Mouse (Mus musculus) adrenal gland, postnatal 4 days (tissue): ENCODE data around the gene Rnf19b. TPM values are rescaled to one million over a fixed set of nuclear protein-coding genes. Genes with fewer than 3 reads are reported as not detected.

Experiments
- DNase-seq, 2 experiments: peaks; one replicate each; pipeline ENCODE4 v3.0.0; 2021 to 2022; ENCODE audit warnings: low spot score in 2 of 2, mixed read lengths in 2 of 2
- total RNA-seq, 2 experiments: library from RNA; stranded (reverse); gene quantifications; 2 replicates each; pipeline ENCODE4 v1.2.3; 2021

Rnf19b gene
- total RNA-seq, 2 experiments from 2014 or later: 23.1 to 24.6 TPM

DNA sequence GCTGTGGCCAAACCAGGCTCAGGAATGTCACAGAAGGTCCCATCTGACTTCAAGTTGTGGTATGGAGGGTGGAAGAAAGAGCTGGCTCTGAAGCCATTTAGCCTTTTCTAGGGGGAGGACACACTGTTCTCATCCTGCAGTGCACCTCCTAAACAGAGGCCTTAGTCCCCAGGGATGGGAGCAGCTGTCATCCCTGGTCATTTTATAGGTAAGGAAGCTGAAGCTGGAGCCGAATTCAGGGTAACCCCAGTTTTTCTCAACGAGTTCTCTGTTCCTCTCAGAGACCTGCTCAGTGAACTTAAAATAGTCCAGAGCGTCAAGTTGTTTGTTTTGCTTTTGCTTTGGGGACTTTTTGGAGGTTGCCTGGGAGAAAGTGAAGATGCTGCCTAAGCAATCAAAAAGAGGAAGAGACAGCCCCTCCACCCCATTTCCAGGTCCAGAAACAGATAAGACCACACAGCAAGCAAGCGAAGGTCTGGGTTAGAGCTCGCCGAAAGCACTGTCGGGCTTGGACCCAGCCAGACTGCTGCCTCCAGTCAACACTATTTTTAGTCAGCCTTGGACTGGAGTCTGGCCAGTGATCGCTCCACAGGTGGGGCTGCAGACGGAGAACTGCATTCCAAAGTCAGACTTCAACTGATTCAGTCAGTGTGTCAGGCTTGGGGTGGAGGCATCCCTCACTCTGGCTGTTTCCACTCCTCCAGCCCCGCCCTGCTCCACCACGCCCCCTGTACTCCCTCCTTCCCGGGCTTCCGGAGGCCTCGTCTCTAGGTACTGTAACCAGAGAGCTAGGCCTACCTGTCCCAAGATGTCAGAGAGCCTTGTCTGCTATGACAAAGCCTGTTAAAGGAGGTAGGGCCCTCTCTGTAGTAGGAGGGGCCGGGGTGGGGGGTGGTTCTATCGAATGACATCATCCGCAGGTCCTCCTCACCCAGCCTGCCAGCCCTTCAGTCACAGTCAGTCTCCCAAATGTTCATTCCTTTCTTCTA, 24.8 kb upstream of the Rnf19b start:
- DNase-seq: peak in 1 of 2 experiments; percentile 28

DNA sequence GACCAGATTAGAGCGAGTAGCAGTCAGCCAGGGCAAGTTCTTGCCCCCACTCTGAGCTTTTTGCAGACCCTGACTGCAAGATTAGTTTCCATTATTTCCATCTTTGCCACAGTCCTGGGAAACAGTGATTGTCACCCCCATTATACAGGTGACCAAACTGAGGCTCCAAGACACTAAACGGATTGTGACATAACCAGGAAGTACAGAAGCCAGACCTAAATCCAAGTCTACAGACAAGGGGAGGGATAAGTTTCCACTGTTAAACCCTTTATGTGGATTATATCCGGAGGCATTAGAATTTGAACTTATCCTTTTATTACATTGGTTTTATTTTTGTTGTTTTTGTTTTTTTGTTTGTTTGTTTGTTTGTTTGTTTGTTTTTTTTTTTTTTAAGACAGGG, 23.8 kb upstream of the Rnf19b start:
- no peak for DNase-seq

- peak in 1 of 2 experiments; percentile 52 for DNase-seq
Measured at GRCm38 (mm10) chr4:129034706-129035660, 23.1 kb upstream of the Rnf19b start.

DNA sequence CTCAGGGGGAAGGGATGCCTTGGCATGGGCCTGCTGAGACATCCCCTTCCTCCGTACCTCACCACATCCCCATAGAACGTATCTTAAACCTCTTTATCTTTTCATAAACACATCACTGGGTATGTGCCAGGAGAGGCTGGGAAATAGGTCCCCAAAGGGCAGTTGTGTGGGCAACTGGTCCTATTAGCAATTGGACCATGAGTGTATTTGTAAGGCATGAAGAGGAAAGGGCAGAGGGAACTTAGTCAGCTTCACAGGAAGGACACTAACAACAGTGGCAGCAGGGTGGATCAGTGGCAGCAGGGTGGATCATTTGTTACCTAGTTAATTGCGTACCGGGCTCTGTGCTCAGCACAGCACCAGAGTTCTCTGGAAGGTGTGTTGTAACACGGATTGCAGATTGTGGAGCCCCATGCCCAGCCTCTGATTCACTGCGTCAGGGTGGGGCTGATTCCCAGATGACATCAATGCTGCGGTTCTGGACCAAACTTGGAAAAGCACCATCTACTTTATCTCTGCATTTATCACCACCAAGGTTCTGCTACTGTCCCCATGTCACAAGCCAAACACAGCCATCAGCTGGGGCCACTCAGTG, 22.1 kb upstream of the Rnf19b start:
- DNase-seq: no peak

DNA sequence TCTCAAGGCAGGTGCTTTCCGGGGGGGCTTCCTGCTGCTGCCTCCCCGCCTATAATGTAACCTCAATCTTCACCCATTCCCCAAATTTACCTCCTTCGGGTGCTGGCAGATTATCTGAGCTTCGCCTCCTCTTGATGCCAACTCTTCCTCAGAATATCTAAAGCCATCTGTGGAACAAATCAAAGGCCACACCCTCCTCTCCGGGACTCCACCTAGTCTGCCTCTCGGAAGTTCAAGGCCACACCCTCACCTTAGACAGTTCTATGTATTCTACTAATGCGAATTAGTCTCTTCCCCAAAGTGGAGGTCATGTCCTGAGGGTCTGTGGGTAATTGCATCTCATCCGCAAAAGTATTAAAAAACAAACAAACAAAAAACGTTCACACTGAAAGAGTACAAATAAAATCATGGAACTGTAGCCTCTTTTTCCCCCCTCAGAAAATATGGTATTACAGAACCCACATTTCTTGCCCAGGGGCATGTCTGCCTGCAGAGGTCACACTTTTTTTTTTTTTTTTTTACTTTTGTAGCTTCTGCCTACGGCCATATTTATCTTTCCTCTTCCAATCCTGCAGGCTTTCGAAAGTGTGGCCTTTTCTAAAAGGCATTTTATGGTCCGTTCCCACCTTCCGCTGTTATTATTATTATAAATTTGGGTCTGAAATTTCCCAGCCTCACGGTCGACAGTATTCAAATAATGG, 10.2 kb upstream of the Rnf19b start:
- no peak for DNase-seq

- DNase-seq: peak; percentile 44 to 52
Measured at GRCm38 (mm10) chr4:129048501-129049305, 9.4 kb upstream of the Rnf19b start.

DNA sequence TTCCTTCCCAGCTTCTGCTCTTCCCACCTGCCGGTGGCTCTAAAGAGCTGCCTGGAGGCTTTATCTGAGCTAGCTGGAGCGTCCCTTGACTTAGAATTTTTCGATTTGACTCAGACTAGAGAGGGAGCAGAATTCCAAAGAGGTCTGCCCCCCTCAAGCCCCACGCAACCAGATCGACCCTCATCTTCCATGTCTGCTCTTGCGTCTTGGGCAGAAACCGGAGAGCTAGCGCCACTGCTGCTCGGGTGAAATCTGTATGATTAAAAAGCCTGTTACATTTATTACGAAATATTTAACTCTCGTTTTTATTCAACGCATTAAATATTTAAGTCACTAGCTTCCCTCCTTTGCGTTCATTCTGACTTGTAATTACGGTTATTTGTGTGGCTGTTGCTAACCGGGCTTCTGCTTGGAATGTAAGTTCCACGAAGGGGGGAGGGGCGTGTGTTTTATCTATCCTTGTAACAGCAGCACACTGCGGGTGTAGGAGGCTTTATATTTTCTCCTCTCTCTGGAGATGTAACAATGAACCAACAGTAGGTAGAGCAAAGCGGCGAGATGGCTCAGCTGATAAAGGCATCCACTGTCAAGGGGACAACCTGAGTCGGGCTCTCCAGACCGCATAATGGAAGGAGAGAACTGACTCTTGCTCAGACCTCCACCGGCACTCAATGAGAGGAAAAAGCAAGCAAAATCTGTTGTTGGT, 8.6 kb upstream of the Rnf19b start:
- DNase-seq: no peak

GRCm38 (mm10) chr4:129050365-129050764, 7.7 kb upstream of the Rnf19b start:
- DNase-seq: no peak

- DNase-seq: no peak
Measured at GRCm38 (mm10) chr4:129050901-129051417, 7.1 kb upstream of the Rnf19b start.

GRCm38 (mm10) chr4:129051461-129052183, 6.4 kb upstream of the Rnf19b start:
- no peak for DNase-seq

- DNase-seq: no peak
Measured at GRCm38 (mm10) chr4:129054757-129055156, 3.3 kb upstream of the Rnf19b start.

GRCm38 (mm10) chr4:129055562-129055961, 2.5 kb upstream of the Rnf19b start:
- DNase-seq: no peak

DNA sequence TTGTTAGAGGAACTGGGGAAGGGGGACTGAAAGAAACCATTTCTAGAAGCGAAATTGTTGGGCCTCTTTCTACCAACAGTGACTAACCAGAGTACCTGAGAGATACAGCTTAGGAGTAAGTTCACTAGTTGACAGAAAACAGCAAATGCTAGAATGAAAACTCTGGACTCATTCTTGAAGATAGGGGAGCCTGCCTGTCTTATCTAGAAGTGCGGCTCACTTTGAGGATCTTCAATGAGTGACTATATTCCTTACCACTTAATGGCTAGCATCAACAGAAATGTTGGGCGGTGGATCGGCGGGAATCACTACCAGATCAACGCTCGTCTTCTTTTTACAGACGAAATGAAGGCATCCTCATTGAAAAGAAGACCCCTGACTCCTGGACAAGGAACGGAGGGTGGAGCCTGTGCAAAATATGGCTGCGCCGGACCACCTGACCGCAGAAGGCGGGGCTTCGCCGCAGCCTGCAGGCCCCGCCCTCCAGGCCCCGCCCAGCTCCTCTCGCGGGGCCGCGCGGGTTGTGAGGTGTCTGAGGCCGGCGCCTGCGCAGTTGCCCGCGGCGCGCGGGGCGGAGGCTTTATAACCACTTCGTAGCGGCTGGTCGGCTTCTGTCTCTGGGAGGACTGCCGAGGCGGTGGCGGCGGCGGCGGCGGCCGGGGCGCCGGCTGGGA, 401 bp upstream of the Rnf19b start:
- peak; percentile 93 to 94 for DNase-seq

- no peak for DNase-seq
Measured at GRCm38 (mm10) chr4:129059125-129059551, 1.1 kb downstream of the Rnf19b start.

- DNase-seq: no peak
Measured at GRCm38 (mm10) chr4:129059922-129060321, 1.9 kb downstream of the Rnf19b start.

DNA sequence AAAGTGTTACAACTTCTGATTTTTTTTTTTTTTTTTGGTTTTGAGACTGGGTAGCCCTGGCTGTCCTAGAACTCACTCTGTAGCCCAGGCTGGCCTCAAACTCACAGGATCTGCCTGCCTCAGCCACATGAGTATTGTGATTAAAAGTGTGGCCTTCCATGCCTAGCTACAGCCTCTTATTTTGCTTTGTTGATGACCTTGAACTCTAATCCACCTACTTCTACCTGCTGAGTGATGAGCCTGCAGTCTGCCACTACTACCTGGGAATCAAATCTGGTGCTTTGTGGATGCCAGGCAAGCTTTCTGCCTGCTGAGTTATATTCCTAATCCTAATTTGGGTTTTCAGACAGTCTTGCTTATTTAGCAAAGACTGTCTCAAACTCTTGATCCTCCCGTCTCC, 3.4 kb downstream of the Rnf19b start:
- no peak for DNase-seq

- no peak for DNase-seq
Measured at GRCm38 (mm10) chr4:129062281-129063075, 4.4 kb downstream of the Rnf19b start.
